Mouse (Mus musculus) mesoderm, embryonic 11.5 days (tissue): ENCODE results near the gene Olfr202.
"Not testable (repeated sequence)": the region's sequence is repeated elsewhere in the genome, so short reads cannot be mapped to it uniquely, and the experiment has no call there.

ENCODE experiments used
- DNase-seq: peaks from one replicate; pipeline ENCODE4 v3.0.0-alpha.2; 2012; ENCODE audit warnings: low read depth, low spot score

The Olfr202 gene

DNA sequence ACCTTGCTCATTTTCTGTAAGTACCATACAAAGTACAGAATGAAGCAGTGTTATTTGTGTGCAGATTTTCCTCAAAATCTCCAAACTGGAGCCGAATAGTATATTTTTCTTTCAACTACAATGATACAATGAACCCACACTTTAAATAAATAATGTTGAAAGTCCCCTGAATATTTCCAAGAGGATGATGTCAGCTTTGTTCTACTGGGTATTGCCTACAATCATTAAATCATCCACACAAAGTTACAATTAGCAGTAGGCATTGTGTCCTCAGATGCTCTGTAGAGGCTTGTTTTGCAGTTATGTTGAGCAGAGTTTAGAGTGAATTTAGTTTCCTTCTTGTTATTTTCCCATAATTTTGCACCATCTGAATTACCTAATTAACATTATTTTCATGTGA, at the start of gene Olfr202:
Olfr202 (minus strand) TSS at position 101 of the 400 bp plus-strand sequence.
- no peak for DNase-seq

DNA sequence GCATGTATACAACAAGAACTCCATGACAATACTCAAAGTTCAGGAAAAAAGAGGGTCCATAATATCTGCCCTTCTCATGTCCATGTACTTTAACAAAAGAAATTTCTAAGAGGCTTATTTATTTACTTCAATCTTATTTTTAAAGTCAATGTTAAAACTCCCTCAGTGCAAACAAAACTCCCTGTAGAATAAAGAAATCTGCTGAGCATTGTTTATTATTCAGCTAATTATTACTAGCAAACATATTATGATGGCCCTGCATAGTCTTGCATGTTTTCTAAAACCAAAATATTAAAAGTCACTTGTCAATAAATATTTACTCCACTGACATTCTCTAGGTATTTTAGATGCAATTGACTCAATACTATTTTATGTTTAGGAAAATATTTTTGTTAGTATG, 44.4 kb upstream of the Olfr202 start, which contains the start of gene Olfr205:
Olfr205 (minus strand) TSS at position 101 of the 400 bp plus-strand sequence.
- DNase-seq, result no peak

GRCm38 (mm10) chr16:59323262-59323661, 36.7 kb upstream of the Olfr202 start:
- DNase-seq, result not testable (repeated sequence)

DNA sequence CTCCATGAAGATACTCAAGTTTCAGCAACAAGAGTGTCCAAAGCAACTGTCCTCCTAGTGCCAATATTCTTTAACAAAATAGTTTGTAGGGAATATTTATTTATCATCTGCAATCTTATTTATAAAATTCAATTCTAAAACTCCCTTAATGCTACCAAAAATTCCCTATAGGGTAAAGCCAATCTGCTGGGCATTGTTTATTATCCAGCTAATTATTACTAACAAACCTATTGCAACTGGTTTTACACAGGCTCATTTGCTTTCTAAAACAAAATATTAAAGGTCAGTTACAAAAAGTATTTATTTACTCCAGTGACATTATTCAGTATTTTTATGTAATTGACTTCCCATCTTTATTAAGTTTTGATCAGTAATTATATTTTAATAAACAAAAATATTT, 31.6 kb upstream of the Olfr202 start, which contains the start of gene Olfr204:
Olfr204 (minus strand) TSS at position 101 of the 400 bp plus-strand sequence.
- DNase-seq, result no peak

GRCm38 (mm10) chr16:59298581-59298980, 12.0 kb upstream of the Olfr202 start, which contains the start of gene Olfr203:
TSS of gene Olfr203 (plus strand) at chr16:59298881.
- no peak for DNase-seq

GRCm38 (mm10) chr16:59287576-59287975, 983 bp upstream of the Olfr202 start:
- not testable (repeated sequence) for DNase-seq

DNA sequence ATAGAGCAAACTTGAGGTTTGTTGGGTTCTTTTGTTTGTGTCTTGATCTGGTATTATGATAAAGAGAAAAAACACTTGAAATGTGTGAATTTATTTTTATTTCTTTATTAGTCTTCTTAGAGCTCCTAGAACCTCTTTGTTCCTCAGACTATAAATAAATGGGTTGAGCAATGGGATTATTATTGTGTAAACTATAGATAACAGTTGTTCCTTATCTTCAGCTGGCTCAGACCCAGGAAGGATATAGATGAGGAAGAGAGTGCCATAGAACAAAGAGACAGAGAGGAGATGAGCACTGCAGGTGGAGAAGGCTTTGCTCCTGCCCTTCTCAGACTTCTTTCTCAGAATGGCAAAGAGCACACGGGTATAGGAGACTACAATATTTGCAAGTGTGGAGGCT, 3.1 kb downstream of the Olfr202 start:
- no peak for DNase-seq

- DNase-seq, result no peak
Measured at GRCm38 (mm10) chr16:59280542-59280941, 6.1 kb downstream of the Olfr202 start.

- DNase-seq, result not testable (repeated sequence)
Measured at GRCm38 (mm10) chr16:59272532-59272931, 14.1 kb downstream of the Olfr202 start, which contains the start of gene Olfr201. TSS of gene Olfr201 (minus strand) at chr16:59272632.

DNA sequence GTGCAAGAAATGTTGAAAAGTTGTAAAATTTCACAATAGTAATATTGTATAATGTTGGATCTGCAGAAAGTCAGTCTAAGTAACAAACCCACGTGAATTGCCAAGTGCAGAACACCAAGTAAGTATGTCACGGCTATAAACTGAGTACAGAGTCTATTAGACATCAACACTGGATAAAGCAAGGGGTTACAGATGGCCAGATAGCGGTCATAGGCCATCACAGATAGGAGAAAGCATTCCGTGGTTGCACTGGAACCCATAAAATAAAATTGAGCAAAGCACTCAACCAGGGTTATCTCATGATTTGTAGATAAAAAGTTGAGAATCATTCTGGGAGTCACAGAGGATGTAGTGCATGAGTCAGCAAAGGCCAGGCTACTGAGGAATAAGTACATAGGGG, 17.5 kb downstream of the Olfr202 start:
- not testable (repeated sequence) for DNase-seq

GRCm38 (mm10) chr16:59249684-59250083, 36.9 kb downstream of the Olfr202 start:
- no peak for DNase-seq
